Mouse (Mus musculus): ENCODE measurements at regions not wholly inside any gene's neighbourhood (a gene's known extent, or its start where the extent isn't known, plus 50 kb on each side); places are given as distances from the start of the nearest gene placed in this dataset.

DNA sequence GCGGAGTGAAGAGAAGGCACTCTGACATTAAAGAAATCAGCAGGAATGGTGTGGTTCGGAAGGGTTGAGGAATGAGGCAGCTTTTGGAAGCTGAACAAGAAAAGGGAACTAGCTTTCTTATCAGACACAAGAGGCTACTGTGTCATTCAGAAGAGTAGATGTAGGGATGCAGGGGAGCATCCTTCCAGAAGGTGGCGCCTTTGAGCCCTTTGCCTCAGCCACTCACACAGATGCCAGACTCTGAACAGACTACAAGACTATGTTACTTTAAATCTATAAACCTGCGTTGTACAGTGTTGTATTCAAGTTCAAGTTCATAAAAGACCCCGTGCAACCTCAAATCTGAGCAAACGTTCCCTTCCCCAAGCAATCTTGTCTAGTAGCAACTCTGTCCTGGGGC, 128.9 kb downstream of the Kap start:
- DNase-seq: peak; percentile 22 to 23

DNA sequence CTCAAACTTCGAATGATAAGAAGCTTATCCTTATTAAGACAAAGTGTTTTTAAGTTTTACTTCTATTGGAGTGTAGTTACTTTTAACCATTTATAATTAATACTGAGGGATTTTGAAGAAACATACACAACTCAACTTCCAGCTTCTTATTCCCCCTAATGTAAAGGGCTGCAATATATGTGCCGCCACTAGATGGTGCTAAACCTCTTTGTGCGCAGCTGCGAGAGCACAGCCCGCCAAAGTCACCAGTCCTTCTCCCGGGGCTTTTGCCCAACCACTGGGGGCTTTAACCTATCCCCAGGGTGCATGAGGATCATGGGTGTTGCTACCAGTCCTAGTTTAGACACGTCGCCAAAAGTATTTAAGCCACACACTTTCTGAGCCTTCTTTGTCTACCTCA, 146.8 kb downstream of the Kap start:
- peak; percentile 57 to 63 for DNase-seq

DNA sequence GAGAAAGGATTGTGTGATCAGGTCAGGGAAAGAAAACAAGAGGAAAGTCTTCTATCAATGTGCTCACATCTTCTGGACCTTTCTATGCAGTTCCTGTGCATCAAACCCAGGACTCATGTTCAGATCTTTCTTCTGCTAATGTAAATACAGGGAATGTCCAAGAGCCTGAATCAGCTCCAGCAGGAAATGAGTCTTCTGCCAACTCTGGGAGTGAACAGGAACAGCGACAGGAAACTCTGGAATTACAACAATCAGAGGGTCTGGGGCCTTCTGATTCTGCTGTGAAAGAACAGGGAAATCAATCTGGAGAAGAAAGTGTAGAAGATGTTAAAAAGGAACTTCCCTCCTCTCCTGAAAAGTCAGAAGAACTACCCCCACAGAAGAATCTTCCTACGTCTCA, 151.9 kb downstream of the Kap start:
- no peak for DNase-seq

Data from kidney, postnatal 4 days (tissue).